Mouse (Mus musculus) testis, postnatal 14 days (tissue): ENCODE results near the gene Zbtb20.
"Not testable (repeated sequence)": the region's sequence is repeated elsewhere in the genome, so short reads cannot be mapped to it uniquely, and the experiment has no call there.

Experiments used
- DNase-seq: peaks from one replicate; pipeline ENCODE4 v3.0.0; 2021; ENCODE audit warnings: low spot score

Gene Zbtb20

GRCm38 (mm10) chr16:42910716-42911115 lies 35.0 kb downstream of the Zbtb20 start:
- no peak for DNase-seq

GRCm38 (mm10) chr16:42911326-42911725 lies 35.6 kb downstream of the Zbtb20 start:
- DNase-seq: no peak

GRCm38 (mm10) chr16:42911815-42912214 lies 36.1 kb downstream of the Zbtb20 start:
- DNase-seq: no peak

- DNase-seq: no peak
Observed at GRCm38 (mm10) chr16:42913291-42913690, 37.6 kb downstream of the Zbtb20 start.

GRCm38 (mm10) chr16:42914457-42915085 lies 38.9 kb downstream of the Zbtb20 start:
- no peak for DNase-seq

- DNase-seq: no peak
Observed at GRCm38 (mm10) chr16:42919992-42920760, 44.5 kb downstream of the Zbtb20 start.

GRCm38 (mm10) chr16:42921436-42921835 lies 45.8 kb downstream of the Zbtb20 start:
- no peak for DNase-seq

GRCm38 (mm10) chr16:42938211-42938610 lies 62.5 kb downstream of the Zbtb20 start:
- DNase-seq: no peak

- peak; percentile 13 for DNase-seq
Observed at GRCm38 (mm10) chr16:42947016-42947415, 71.3 kb downstream of the Zbtb20 start.

- DNase-seq: not testable (repeated sequence)
Observed at GRCm38 (mm10) chr16:42955401-42955800, 79.7 kb downstream of the Zbtb20 start.

- DNase-seq: no peak
Observed at GRCm38 (mm10) chr16:42972872-42973271, 97.2 kb downstream of the Zbtb20 start.

- no peak for DNase-seq
Observed at GRCm38 (mm10) chr16:42998896-42999295, 123.2 kb downstream of the Zbtb20 start.

- DNase-seq: no peak
Observed at GRCm38 (mm10) chr16:43026351-43026750, 150.7 kb downstream of the Zbtb20 start.

- no peak for DNase-seq
Observed at GRCm38 (mm10) chr16:43029243-43029642, 153.6 kb downstream of the Zbtb20 start.

- DNase-seq: no peak
Observed at GRCm38 (mm10) chr16:43035709-43036108, 160.0 kb downstream of the Zbtb20 start.

GRCm38 (mm10) chr16:43036510-43036909 lies 160.8 kb downstream of the Zbtb20 start:
- DNase-seq: no peak

GRCm38 (mm10) chr16:43037320-43037719 lies 161.6 kb downstream of the Zbtb20 start:
- DNase-seq: no peak

GRCm38 (mm10) chr16:43045611-43046010 lies 169.9 kb downstream of the Zbtb20 start:
- no peak for DNase-seq

- DNase-seq: no peak
Observed at GRCm38 (mm10) chr16:43046686-43047085, 171.0 kb downstream of the Zbtb20 start.

- DNase-seq: no peak
Observed at GRCm38 (mm10) chr16:43069666-43070295, 194.1 kb downstream of the Zbtb20 start.

GRCm38 (mm10) chr16:43071875-43072274 lies 196.2 kb downstream of the Zbtb20 start:
- DNase-seq: no peak

- no peak for DNase-seq
Observed at GRCm38 (mm10) chr16:43072818-43073594, 197.3 kb downstream of the Zbtb20 start.
